Mouse (Mus musculus): ENCODE measurements around the gene Fam81b. TPM values are rescaled to one million over a fixed set of nuclear protein-coding genes. Genes with fewer than 3 reads are reported as not detected.

Fam81b gene
- total RNA-seq, 1 experiment from 2014 or later, result not detected

- ATAC-seq (replicated peaks; ENCODE audit: insufficient number of reproducible peaks, low FRiP score, low TSS enrichment, poor library complexity, severe bottlenecking), result no peak
These were observed 107.5 kb downstream of the Fam81b start for GRCm38 (mm10) chr13:76197297-76197848.

- no peak for ATAC-seq (replicated peaks; ENCODE audit: insufficient number of reproducible peaks, low FRiP score, low TSS enrichment, poor library complexity, severe bottlenecking)
These were observed 109.3 kb downstream of the Fam81b start for GRCm38 (mm10) chr13:76195431-76196138.

- ATAC-seq (replicated peaks; ENCODE audit: insufficient number of reproducible peaks, low FRiP score, low TSS enrichment, poor library complexity, severe bottlenecking), result no peak
These were observed 109.9 kb downstream of the Fam81b start for GRCm38 (mm10) chr13:76194937-76195336.

GRCm38 (mm10) chr13:76190273-76190672, 114.6 kb downstream of the Fam81b start:
- ATAC-seq (replicated peaks; ENCODE audit: insufficient number of reproducible peaks, low FRiP score, low TSS enrichment, poor library complexity, severe bottlenecking), result no peak

- no peak for ATAC-seq (replicated peaks; ENCODE audit: insufficient number of reproducible peaks, low FRiP score, low TSS enrichment, poor library complexity, severe bottlenecking)
These were observed 115.7 kb downstream of the Fam81b start for GRCm38 (mm10) chr13:76189190-76189589.

- no peak for ATAC-seq (replicated peaks; ENCODE audit: insufficient number of reproducible peaks, low FRiP score, low TSS enrichment, poor library complexity, severe bottlenecking)
These were observed 117.2 kb downstream of the Fam81b start for GRCm38 (mm10) chr13:76187651-76188050.

- no peak for ATAC-seq (replicated peaks; ENCODE audit: insufficient number of reproducible peaks, low FRiP score, low TSS enrichment, poor library complexity, severe bottlenecking)
These were observed 126.2 kb downstream of the Fam81b start for GRCm38 (mm10) chr13:76178700-76179099.

- no peak for ATAC-seq (replicated peaks; ENCODE audit: insufficient number of reproducible peaks, low FRiP score, low TSS enrichment, poor library complexity, severe bottlenecking)
These were observed 130.6 kb downstream of the Fam81b start for GRCm38 (mm10) chr13:76174297-76174696.

GRCm38 (mm10) chr13:76160587-76160986, 144.3 kb downstream of the Fam81b start:
- no peak for ATAC-seq (replicated peaks; ENCODE audit: insufficient number of reproducible peaks, low FRiP score, low TSS enrichment, poor library complexity, severe bottlenecking)

GRCm38 (mm10) chr13:76157508-76157907, 147.4 kb downstream of the Fam81b start:
- ATAC-seq (replicated peaks; ENCODE audit: insufficient number of reproducible peaks, low FRiP score, low TSS enrichment, poor library complexity, severe bottlenecking), result no peak

GRCm38 (mm10) chr13:76157099-76157498, 147.8 kb downstream of the Fam81b start:
- no peak for ATAC-seq (replicated peaks; ENCODE audit: insufficient number of reproducible peaks, low FRiP score, low TSS enrichment, poor library complexity, severe bottlenecking)

Other genes with a start within 250 kb of the Fam81b start
- gene Gpr150, start 248.1 kb downstream of the Fam81b start, total RNA-seq (2017), result not detected in 3 replicates
- gene Arsk, start 206.4 kb downstream of the Fam81b start, total RNA-seq (2017), result 13.9 to 16.9 TPM (median 14.6 TPM) in 3 replicates
- gene Ttc37, start 206.3 kb downstream of the Fam81b start, total RNA-seq (2017), result 19.1 to 33.6 TPM (median 32.7 TPM) in 3 replicates
- gene Mctp1, start 79.5 kb upstream of the Fam81b start, total RNA-seq (2017), result 46.0 to 66.4 TPM (median 46.1 TPM) in 3 replicates

All from monocyte, adult 5-6 weeks (primary cell).